Mouse (Mus musculus) left cerebral cortex, adult 18-20 months (tissue): ENCODE results near the gene Hapln1. TPM values are rescaled to one million over a fixed set of nuclear protein-coding genes. Genes with fewer than 3 reads are reported as not detected.
A peak's percentile ranks its signal among the peaks of the same experiment; 100 is the strongest.

Experiments
- DNase-seq, 2 experiments: peaks; one replicate each; pipeline ENCODE4 v3.0.0; 2021 to 2022; ENCODE audit warnings: low spot score in 2 of 2, mixed read lengths in 1 of 2
- total RNA-seq, 2 experiments: library from RNA; stranded (reverse); gene quantifications; 2 replicates each; pipeline ENCODE4 v1.2.3; 2021

Hapln1 gene
- total RNA-seq, 2 experiments from 2014 or later, result 18.6 to 20.5 TPM

DNA sequence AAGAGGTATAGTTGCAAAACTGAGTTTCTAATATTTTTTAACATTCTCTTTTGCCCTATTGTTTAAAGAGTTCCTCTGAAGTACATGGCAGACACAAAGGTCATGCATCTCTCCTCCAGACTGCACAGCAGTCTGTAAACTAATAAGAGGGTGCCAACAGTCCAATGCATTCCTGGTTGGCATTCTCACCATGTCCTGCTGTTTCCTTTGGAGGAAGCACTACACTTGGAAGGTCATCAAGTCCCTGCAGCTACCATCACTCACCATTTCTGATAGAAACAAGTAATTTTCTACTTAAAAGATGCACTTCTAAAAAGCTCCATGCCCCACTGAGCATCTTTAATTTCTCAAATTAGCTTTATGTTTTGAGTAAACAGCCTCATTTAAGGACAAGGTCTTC lies 57.8 kb downstream of the Hapln1 start:
- no peak for DNase-seq

GRCm38 (mm10) chr13:89600466-89600865 lies 60.9 kb downstream of the Hapln1 start:
- DNase-seq, result no peak

DNA sequence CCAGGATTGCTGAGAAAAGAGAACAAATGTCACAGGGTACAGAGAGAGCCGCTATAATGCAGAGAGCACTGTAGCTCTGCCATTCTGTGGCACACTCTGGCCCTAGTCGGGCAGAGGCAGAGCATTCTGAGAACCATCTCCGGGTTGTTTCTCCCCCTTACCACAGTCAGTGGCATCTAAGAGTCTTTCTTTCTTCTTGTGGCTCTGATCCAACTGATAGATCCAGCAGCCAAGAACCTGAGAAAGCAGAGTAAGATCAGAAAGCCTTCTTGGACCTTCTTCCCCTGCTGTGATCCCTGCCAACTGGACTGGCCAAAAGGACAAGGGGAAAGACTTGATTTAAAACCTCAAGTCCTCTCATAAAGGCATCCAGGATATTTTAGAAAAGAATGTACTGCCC lies 63.7 kb downstream of the Hapln1 start:
- no peak for DNase-seq

- no peak for DNase-seq
Measured at GRCm38 (mm10) chr13:89607399-89607798, 67.8 kb downstream of the Hapln1 start.

- no peak for DNase-seq
Measured at GRCm38 (mm10) chr13:89619064-89619463, 79.5 kb downstream of the Hapln1 start.

GRCm38 (mm10) chr13:89634137-89634683 lies 94.6 kb downstream of the Hapln1 start:
- DNase-seq, result peak; percentile 37 to 43

DNA sequence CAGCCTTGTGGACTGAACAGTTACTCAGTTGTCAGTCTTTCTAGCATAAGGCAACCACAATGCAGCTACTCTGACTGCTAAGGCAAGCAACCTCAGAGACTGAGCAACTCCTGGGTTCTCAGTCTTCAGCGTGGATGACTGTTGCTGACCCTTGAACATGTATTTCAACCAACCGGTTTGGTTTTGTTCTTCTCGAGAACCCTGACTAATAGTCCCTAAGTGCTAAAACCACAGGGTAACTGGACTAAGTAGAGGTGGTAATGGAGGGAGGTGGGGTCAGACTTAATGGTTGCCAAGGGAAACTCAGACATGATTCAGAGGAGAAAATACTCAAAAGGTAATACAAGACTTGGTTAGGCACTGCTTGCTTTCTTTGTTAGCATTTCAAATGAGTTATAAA lies 97.4 kb downstream of the Hapln1 start:
- DNase-seq, result no peak

DNA sequence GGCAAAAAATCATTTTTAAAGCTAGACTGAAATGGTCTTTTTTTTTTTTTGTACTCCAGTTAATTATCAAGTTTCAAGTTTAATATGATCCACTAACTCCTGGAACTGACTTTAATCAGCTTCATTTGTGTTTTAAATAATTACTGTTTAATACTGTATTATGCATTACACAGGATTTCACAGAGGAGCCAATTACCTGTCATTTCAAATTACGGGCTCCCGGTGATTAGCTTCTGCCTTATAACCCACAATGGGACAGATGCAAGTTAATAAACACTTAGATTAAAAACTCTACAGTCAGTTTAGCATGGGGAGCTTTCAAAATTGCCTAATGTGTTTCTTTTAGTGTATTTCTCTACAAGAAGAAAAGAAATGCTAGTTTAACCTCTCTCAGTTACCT lies 106.0 kb downstream of the Hapln1 start:
- DNase-seq, result no peak

DNA sequence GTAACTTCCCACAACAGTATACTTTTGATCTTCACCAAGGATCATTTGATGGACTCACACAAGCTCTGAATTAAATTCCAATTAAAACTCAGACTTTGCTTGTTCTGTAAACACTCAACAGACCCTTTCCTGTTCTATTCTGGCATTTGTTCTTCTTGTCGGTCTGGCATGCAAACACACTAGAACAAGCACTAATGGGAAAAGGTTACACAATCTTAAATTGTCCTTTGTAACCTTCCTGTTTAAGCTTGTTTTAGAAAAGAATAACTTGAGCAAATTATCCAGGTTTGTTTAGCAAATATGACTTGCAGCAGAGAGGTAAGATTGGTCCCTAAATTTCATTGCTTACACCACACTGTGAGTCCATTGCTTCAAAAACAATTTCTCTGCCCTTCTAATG lies 113.2 kb downstream of the Hapln1 start:
- DNase-seq, result no peak

- no peak for DNase-seq
Measured at GRCm38 (mm10) chr13:89653279-89653678, 113.7 kb downstream of the Hapln1 start.

GRCm38 (mm10) chr13:89657046-89657445 lies 117.5 kb downstream of the Hapln1 start:
- peak; percentile 12 to 19 for DNase-seq

Other genes starting within 250 kb of the Hapln1 start
- gene Vcan, start 202.7 kb downstream of the Hapln1 start, total RNA-seq, result 10 to 100 TPM in 1 of 2 experiments, 1 to 10 TPM in 1; 8.2 to 11.8 TPM